Mouse (Mus musculus) ES-Bruce4 (cell line): ENCODE measurements around the gene Fgf13.

Experiments
- CTCF ChIP-seq: IDR thresholded peaks from one replicate; pipeline ENCODE4 v1.8.1; 2011; ENCODE audit warnings: low read depth, low read length
- POLR2A ChIP-seq: IDR thresholded peaks from one replicate; pipeline ENCODE4 v1.8.1; 2011; ENCODE audit warnings: low read length; ENCODE audit not compliant: insufficient read depth

- no peak for TF ChIP-seq POLR2A
- TF ChIP-seq CTCF: no peak
These were observed 347.2 kb downstream of the Fgf13 start for GRCm38 (mm10) chrX:59220675-59221074.
